Mouse (Mus musculus): ENCODE data around the gene Fshr.

DNA sequence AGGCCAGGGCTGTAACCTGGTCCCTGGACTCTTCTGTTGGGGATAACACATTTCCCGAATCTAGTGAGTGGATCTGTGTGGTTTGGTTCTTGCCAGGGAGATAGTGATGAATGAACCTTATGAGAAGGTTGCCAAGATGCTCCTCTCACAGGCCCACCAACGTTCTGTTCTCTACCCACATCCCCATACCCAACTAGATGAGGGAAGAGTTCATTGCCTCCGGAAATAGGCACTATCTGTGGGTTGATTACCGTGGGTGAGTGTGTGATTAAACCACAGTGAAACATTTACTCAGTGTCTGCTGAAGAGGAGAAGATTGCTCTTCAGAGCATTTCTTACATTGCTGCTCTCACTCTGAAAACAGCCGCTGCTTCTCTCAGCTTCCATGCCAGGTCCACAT is 163.8 kb downstream of the Fshr start:
- TF ChIP-seq CTCF (IDR thresholded peaks at IDR 0.05; ENCODE audit: low read depth, low read length): no peak
- TF ChIP-seq POLR2A (IDR thresholded peaks at IDR 0.05; ENCODE audit: insufficient read depth, low read length): no peak
- no peak for TF ChIP-seq EP300 (IDR thresholded peaks at IDR 0.05; ENCODE audit: insufficient read depth, low read depth, low read length)

Measured in ES-Bruce4 (cell line).